Mouse (Mus musculus): ENCODE measurements at regions not wholly inside any gene's neighbourhood (a gene's known extent, or its start where the extent isn't known, plus 50 kb on each side); places are given as distances from the start of the nearest gene placed in this dataset.

GRCm38 (mm10) chr4:106261404-106261803 is 54.6 kb upstream of the Usp24 start:
- Histone ChIP-seq H3K4me3 (ENCODE audit: insufficient read depth in 1 of 2, low read depth in 1 of 2, low read length in 2 of 2, poor library complexity in 1 of 2, severe bottlenecking in 1 of 2) (no peak overlapping the region), H3K9ac (ENCODE audit: insufficient read depth, low read depth, low read length, poor library complexity, severe bottlenecking) (no peak overlapping the region), H3K36me3 (ENCODE audit: control insufficient read depth, insufficient read depth, low read length, poor library complexity, severe bottlenecking) (no peaks in the 10 kb centered on the region), H3K27ac (ENCODE audit: insufficient read depth, low read depth, low read length, poor library complexity, severe bottlenecking) (no peak overlapping the region), H3K9me3 (ENCODE audit: control insufficient read depth, insufficient read depth, low read depth, low read length) (no peaks in the 10 kb centered on the region), H3K4me1 (ENCODE audit: control insufficient read depth in 2 of 2, insufficient read depth in 2 of 2, low read length in 2 of 2, poor library complexity in 1 of 2) (no peaks in the 10 kb centered on the region)
- TF ChIP-seq HCFC1 (IDR thresholded peaks at IDR 0.05; ENCODE audit: borderline replicate concordance, insufficient read depth, low read length), result no peak
- TF ChIP-seq ZC3H11A (IDR thresholded peaks at IDR 0.05; ENCODE audit: borderline replicate concordance, low read depth, low read length), result no peak
- TF ChIP-seq MAFK (IDR thresholded peaks at IDR 0.05; ENCODE audit: insufficient read depth, low read depth, low read length), result no peak
- no peak for TF ChIP-seq ZNF384 (IDR thresholded peaks at IDR 0.05; ENCODE audit: low read depth, low read length)
- no peak for TF ChIP-seq CHD2 (IDR thresholded peaks at IDR 0.05; ENCODE audit: low read depth, low read length)
- in situ Hi-C loops (cut with MboI; ENCODE audit: low sequenced_read_pairs in 2 of 2, unreplicated experiment in 2 of 2), result no loop called here
- no peak for DNase-seq (ENCODE audit: low read depth, low spot score)

- in situ Hi-C loops (cut with MboI; ENCODE audit: low sequenced_read_pairs in 2 of 2, unreplicated experiment in 2 of 2), result no loop called here
- TF ChIP-seq ZC3H11A (IDR thresholded peaks at IDR 0.05; ENCODE audit: borderline replicate concordance, low read depth, low read length) (no peak), HCFC1 (IDR thresholded peaks at IDR 0.05; ENCODE audit: borderline replicate concordance, insufficient read depth, low read length) (no peak), CHD2 (IDR thresholded peaks at IDR 0.05; ENCODE audit: low read depth, low read length) (no peak)
- no peaks in the 10 kb centered on the region for H3K9me3 ChIP-seq (ENCODE audit: control insufficient read depth, insufficient read depth, low read depth, low read length)
- H3K27ac ChIP-seq (ENCODE audit: insufficient read depth, low read depth, low read length, poor library complexity, severe bottlenecking), result no peak overlapping the region
- no peak for DNase-seq (ENCODE audit: low read depth, low spot score)
- no peak overlapping the region for H3K9ac ChIP-seq (ENCODE audit: insufficient read depth, low read depth, low read length, poor library complexity, severe bottlenecking)
- H3K4me1 ChIP-seq (ENCODE audit: control insufficient read depth in 2 of 2, insufficient read depth in 2 of 2, low read length in 2 of 2, poor library complexity in 1 of 2), result no peaks in the 10 kb centered on the region
- H3K36me3 ChIP-seq (ENCODE audit: control insufficient read depth, insufficient read depth, low read length, poor library complexity, severe bottlenecking), result no peaks in the 10 kb centered on the region
- no peak overlapping the region for H3K4me3 ChIP-seq (ENCODE audit: insufficient read depth in 1 of 2, low read depth in 1 of 2, low read length in 2 of 2, poor library complexity in 1 of 2, severe bottlenecking in 1 of 2)
Measured at GRCm38 (mm10) chr4:106261901-106262560, 54.0 kb upstream of the Usp24 start.

GRCm38 (mm10) chr4:106262751-106263725 is 53.0 kb upstream of the Usp24 start:
- no peak overlapping the region for H3K27ac ChIP-seq (ENCODE audit: insufficient read depth, low read depth, low read length, poor library complexity, severe bottlenecking)
- H3K9ac ChIP-seq (ENCODE audit: insufficient read depth, low read depth, low read length, poor library complexity, severe bottlenecking), result no peak overlapping the region
- TF ChIP-seq MAFK (IDR thresholded peaks at IDR 0.05; ENCODE audit: insufficient read depth, low read depth, low read length) (no peak), CHD2 (IDR thresholded peaks at IDR 0.05; ENCODE audit: low read depth, low read length) (no peak), ZNF384 (IDR thresholded peaks at IDR 0.05; ENCODE audit: low read depth, low read length) (no peak), ZC3H11A (IDR thresholded peaks at IDR 0.05; ENCODE audit: borderline replicate concordance, low read depth, low read length) (no peak), HCFC1 (IDR thresholded peaks at IDR 0.05; ENCODE audit: borderline replicate concordance, insufficient read depth, low read length) (no peak)
- DNase-seq (ENCODE audit: low read depth, low spot score), result no peak
- in situ Hi-C loops (cut with MboI; ENCODE audit: low sequenced_read_pairs in 2 of 2, unreplicated experiment in 2 of 2), result no loop called here
- no peaks in the 10 kb centered on the region for H3K36me3 ChIP-seq (ENCODE audit: control insufficient read depth, insufficient read depth, low read length, poor library complexity, severe bottlenecking)
- no peaks in the 10 kb centered on the region for H3K9me3 ChIP-seq (ENCODE audit: control insufficient read depth, insufficient read depth, low read depth, low read length)
- no peak overlapping the region for H3K4me3 ChIP-seq (ENCODE audit: insufficient read depth in 1 of 2, low read depth in 1 of 2, low read length in 2 of 2, poor library complexity in 1 of 2, severe bottlenecking in 1 of 2)
- H3K4me1 ChIP-seq (ENCODE audit: control insufficient read depth in 2 of 2, insufficient read depth in 2 of 2, low read length in 2 of 2, poor library complexity in 1 of 2), result no peaks in the 10 kb centered on the region
